Mouse (Mus musculus) cerebellum, adult 9-11 months (tissue): ENCODE results near the gene Aff4.

Source experiments
- DNase-seq: peaks from one replicate; pipeline ENCODE4 v3.0.0; 2022

Aff4 gene

GRCm38 (mm10) chr11:53463551-53464424, 113.2 kb downstream of the Aff4 start:
- no peak for DNase-seq

DNA sequence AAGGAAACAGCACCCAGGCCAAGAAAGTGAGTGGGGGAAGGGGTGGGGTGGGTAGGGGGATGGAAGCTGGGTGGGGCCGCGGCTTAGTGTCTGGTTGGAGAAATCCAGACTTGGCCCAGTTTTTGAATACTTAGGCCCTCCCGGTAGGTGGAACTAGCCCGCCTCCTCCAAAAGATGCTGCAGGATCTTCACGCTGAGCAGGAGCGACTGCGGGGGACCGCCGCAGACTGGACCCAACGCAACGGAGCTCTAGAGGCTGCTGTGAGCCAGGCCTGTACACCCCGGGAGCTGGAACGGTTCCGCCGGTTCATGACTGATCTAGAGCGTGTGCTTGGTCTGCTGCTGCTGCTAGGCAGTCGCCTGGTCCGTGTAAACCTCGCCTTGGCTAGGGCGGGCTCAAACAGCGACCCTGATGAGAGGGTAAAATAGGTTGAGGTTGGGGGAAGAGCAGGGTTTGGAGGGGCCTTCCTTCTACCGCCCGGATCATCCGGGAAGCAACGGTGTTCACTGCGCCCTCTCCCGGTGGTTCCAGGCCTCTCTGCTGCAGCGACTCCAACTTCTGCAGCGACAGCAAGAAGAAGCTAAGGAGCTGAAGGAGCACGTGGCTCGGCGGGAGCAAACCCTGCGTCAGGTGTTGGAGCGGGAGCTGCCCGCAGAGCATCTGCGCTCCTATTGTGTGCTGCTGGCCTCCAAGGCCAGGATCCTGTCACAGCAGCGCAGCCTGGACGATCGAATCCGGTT, 115.8 kb downstream of the Aff4 start:
- peak; percentile 90 for DNase-seq

GRCm38 (mm10) chr11:53469294-53469967, 118.8 kb downstream of the Aff4 start:
- DNase-seq: no peak

DNA sequence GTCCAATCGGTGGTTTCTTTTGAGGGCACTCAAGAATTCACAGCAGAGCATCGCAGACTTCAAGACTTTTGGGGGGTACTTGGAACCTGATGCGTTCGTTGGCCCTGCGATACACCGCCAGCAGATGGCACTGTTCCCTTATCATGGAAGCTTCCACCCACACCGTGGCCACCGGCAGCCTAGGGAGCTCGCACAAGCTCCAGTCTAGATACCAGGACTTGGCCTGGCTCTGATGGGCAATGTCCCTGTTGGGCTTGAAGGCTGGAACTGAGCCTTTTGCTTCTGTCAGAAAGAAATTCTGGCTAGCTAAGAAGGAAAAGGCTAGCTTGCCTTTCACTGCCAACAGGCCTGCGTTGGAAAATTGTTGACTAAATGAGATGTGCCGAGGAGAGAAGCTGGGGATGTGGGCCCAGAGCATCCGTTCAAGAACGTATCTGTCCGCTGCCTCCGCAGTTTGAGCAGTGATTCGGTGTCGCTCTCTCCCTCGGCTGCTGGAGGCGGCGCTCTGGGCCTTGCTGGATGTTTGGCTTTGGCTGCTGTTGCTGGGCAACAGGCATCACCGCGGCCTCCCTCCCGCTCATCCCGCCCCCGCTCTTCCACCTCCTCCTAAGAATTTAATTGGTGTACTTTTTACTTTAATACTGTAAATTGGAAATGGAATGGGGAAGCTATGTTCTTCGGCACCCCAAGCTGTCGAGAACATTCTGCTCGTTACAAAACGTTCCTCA, 119.5 kb downstream of the Aff4 start, which contains the start of gene Gm9837:
Gene Gm9837, minus strand, starts transcription at position 512 of the 728 bp plus-strand sequence.
- peak; percentile 93 for DNase-seq
